Mouse (Mus musculus) brown adipose tissue, adult 24 weeks (tissue): ENCODE data around the gene Ankrd44. TPM values are rescaled to one million over a fixed set of nuclear protein-coding genes. Genes with fewer than 3 reads are reported as not detected.

Experiments used
- H3K27ac ChIP-seq: fragments of 200-500 bp; replicated peaks from 2 replicates; pipeline ENCODE4 v1.5.1; 2012; ENCODE audit warnings: low read depth, mild to moderate bottlenecking, low read length
- H3K4me1 ChIP-seq: fragments of 200-500 bp; 2 replicates; pipeline ENCODE4 v1.6.1; 2012; ENCODE audit warnings: low read length, mixed read lengths; ENCODE audit not compliant: control insufficient read depth, insufficient read depth, insufficient read length
- H3K4me3 ChIP-seq: fragments of 200-500 bp; 2 replicates; pipeline ENCODE4 v1.5.1; 2012; ENCODE audit warnings: low read depth, mild to moderate bottlenecking, low read length, moderate library complexity; ENCODE audit not compliant: insufficient read depth
- polyA plus RNA-seq: library from polyadenylated mRNA; stranded (reverse); fragments of >200 nt; gene quantifications from 2 replicates; pipeline ENCODE4 v1.2.4, GENCODE M21; 2012; ENCODE audit not compliant: missing spikeins, insufficient read depth, insufficient read length

Ankrd44 gene
- polyA plus RNA-seq, 1 experiment = 8.4 TPM

DNA sequence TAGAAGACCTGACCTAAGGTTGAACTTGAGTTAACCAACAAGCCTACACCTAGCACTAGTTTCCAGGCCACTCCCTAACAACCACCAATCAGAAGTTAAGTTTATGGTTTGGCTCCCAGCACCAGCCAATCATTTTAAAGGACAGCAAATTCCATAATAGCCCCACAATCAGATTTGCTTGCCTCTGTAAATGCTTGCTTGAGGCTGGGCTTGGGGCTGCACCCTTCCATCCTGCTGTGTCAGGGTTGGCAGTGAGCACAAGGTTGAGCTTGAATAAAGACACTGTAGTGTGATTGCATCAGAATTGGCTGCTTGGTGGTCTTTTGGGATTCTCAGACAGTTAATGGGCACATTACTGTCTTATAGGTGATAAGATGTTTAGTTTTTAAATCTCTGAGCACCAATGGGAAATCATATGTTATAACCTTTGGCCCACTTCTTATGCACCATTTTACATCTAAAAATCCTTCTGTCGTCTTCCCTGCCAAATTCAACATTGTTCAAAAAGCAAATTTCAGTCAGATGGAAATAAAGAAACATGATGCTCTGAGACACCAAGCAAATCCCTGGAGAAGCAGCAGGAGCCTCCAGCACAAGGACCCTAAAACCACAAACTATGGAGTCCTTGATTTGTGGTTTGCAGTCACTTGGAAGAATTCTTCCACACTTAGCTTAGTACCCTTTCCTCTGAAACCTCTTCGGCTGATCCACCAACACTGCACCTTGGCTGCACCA lies 119.9 kb downstream of the Ankrd44 start:
- H3K4me3 ChIP-seq = no peak overlapping the region
- H3K4me1 ChIP-seq = peaks cover 23% of the 10 kb centered on the region
- H3K27ac ChIP-seq = no peak overlapping the region

DNA sequence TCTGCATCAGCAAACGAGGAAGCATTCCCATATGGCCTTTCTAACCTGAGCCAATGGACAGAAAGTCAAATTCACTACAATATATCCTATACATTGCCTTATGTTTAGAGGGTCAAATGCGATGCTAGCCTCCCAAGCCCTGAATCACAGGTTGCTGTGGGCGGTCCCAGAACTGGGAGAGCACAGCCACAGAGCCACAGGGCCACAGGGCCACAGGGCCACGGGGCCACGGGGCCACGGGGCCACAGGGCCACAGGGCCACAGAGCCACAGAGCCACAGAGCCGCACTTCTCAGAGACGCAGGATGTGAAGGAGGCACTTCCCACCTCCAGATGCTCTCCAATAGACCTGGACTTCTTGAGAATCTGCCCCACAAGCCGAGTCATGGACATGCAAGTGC lies 121.8 kb downstream of the Ankrd44 start:
- H3K4me1 ChIP-seq = peaks cover 19% of the 10 kb centered on the region
- no peak overlapping the region for H3K4me3 ChIP-seq
- H3K27ac ChIP-seq = no peak overlapping the region

DNA sequence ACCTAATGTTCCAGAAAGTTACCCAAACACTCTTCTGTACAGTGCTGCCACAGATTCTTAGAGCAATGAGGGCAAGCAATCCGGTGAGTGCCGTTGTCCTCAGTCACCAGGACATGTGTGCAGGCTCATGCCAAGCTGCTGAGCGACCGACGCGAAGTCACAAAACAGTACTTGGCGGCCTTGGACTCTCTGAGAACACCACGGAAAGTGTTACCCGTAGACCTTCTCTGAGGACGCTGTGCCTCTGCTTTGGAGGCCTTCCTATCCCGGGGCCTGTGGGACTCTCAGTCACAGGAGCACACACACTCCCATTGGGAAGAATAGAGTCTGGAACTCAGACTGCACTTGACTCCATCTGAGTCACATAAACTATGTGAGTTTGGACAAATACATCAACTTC lies 123.5 kb downstream of the Ankrd44 start:
- Histone ChIP-seq H3K4me3 (no peak overlapping the region), H3K4me1 (peaks cover 22% of the 10 kb centered on the region), H3K27ac (peak overlapping the region; percentile 74)

DNA sequence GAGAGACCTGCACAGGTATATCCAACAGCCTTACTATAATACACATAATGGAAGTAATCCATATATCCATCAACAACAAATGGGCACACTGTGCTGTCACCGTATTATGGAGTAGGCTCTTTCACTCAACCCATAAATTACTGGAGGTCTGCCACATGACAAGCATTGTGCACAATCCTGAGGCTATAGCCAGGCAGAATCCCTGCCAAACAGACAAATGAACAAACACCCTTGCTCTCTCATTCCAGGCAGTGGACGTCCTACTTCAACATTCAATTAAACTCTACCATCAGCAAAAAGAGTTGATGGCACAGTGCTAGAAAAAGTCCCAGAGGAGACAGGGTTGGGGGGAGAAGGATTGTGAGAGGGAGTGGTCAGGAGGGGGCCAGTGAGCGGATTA lies 124.9 kb downstream of the Ankrd44 start:
- Histone ChIP-seq H3K4me1 (peaks cover 18% of the 10 kb centered on the region), H3K4me3 (no peak overlapping the region), H3K27ac (peak overlapping the region; percentile 39; the same call in 1 of the 2 replicates)

DNA sequence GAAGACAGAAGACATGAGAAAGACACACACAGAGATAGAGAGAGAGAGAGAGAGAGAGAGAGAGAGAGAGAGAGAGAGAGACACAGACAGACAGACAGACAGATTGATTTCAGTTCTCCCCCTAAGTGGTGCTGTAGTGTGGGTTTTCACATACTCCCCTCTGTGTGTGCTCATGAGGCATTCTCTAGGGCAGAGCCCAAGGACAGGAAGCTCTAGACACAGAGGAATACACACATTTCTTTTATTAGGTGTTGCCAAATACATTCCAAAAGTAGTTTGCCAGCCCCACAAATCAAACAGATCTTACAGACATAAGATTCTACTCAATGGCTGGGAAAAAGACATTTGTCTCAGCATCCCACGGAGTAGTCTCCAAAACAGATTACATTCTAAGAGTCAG lies 126.8 kb downstream of the Ankrd44 start:
- Histone ChIP-seq H3K4me3 (no peak overlapping the region), H3K27ac (peak overlapping the region; percentile 55)

DNA sequence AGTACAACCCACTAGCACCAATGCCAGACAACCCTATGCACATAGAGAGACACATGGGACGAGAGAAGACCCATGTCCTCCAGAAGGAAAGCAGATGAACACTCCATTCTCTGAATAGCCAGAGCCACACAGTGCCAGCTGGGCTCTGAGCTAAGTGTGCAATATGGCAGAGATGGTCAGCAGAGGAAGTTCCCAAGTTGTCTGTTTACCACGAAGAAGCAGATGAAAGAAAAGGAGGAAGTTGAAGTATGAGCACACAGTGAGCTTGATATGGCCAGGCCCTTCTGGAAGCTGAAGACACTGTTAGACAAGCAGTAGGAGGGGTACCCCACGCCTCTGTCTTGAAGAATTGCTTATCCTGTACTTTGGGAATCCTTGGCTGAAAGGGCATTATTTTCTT lies 127.8 kb downstream of the Ankrd44 start:
- peaks cover 25% of the 10 kb centered on the region for H3K4me1 ChIP-seq
- H3K4me3 ChIP-seq = no peak overlapping the region

More for the DNA sequence above, 126.8 kb downstream of the Ankrd44 start:
- peaks cover 27% of the 10 kb centered on the region for H3K4me1 ChIP-seq

DNA sequence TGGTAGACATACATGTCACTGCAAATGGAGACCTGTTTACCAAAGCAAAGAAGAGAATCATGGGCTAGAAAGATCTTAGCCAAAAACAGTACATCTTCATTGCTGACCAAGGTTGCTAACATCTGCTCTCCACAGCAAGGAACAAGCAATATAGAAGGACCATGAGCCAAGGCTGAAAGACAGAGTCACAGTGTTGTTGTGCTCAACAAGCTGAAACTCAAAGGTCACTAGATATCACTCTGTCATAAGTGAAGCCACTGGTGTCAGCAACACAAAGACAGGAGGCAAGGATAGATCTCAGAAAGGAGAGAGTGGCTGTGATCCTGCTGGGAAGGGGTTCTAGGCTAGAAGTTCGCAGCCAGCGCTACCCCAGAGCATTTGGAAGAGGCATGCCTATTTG lies 131.5 kb downstream of the Ankrd44 start:
- peaks cover 31% of the 10 kb centered on the region for H3K4me1 ChIP-seq
- no peak overlapping the region for H3K4me3 ChIP-seq
- peak overlapping the region; percentile 86 for H3K27ac ChIP-seq

More for the DNA sequence above, 127.8 kb downstream of the Ankrd44 start:
- H3K27ac ChIP-seq = no peak overlapping the region

DNA sequence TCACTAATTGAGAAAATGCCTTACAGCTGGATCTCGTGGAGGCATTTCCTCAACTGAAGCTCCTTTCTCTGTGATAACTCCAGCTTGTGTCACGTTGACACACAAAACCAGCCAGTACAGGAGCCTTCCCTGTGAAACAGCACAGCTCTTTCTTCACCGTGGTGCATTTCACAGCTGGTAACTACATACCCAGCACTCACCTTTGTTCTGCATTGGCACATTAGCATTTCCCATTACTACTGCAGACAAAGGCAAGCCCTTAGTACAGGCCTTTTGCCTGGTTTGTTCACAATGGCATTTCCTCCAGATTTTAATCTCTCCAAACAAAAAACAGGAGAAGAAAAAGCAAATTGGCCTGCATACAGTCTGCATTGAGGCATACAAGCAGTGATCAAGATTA lies 134.8 kb downstream of the Ankrd44 start:
- H3K27ac ChIP-seq = peak overlapping the region; percentile 87
- H3K4me1 ChIP-seq = peaks cover 38% of the 10 kb centered on the region
- H3K4me3 ChIP-seq = no peak overlapping the region

DNA sequence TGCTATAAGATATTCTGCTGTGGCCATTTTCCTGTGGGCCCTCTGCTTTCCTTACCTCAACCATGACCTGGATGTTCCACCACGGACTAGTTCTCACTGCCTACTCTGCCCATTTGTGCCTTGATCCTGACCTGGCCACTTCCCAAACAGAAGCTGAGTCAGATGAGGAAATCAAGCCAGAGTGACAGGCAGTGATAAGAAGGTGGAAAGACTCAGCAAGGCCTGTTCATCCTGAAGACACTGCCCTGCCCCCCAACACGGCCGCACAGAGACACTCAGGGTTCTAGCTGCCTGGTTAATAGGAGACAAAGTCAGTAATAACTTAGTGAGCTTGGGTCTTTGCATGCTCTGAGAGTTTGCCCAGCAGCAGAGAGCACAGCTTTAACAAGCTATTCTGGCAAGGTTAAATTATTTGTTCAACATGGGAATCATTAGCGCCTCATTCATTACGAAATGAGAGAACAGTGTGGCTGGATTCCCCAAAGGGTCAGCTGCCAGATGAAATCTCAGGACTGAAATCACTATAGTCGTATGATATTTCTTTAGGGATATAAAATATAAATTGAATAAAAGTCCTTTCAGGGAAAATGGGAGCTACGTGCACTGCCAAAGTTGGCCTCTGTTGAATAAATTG lies 136.7 kb downstream of the Ankrd44 start:
- Histone ChIP-seq H3K4me1 (peaks cover 29% of the 10 kb centered on the region), H3K27ac (peak overlapping the region; percentile 74), H3K4me3 (no peak overlapping the region)

DNA sequence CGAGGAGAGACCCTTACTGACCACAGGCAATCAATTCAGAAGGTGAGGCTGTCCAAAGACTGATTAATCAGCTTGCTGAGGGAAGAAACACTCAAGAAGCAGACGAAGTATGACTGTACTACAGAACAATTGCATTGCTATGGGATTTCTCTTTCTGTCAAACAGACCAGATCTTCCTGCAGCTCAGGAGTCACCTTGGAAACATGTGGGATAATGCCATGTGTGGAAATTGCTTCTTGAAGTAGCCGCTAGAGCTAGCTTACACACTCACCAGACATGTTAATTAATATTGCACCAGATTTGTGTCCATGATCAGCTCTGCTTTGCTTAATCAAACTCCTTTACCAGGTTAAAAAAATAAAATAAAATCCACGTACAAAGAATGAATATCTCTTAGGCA lies 137.8 kb downstream of the Ankrd44 start:
- peak overlapping the region; percentile 70 for H3K27ac ChIP-seq
- peaks cover 25% of the 10 kb centered on the region for H3K4me1 ChIP-seq
- H3K4me3 ChIP-seq = no peak overlapping the region

DNA sequence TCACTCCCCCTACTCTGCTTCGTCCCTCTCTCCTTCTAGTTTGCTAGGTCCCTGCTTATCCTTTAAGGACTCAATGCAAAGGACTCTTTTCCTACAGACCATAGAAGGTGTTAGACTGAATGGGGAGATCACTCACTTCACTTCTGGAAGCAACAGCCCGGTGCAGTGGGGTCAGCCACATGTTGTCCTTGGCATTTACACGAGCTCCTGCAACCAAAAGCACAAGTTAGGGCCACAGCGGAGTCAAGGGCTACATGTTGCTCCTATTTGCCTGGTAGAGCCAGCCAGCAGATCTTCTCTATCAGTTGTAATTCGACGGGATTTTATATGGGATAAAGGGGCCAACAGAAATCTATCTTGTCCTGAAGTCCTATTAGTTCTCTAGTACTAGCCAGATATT lies 148.0 kb downstream of the Ankrd44 start:
- Histone ChIP-seq H3K27ac (no peak overlapping the region), H3K4me1 (no peaks in the 10 kb centered on the region), H3K4me3 (no peak overlapping the region)

DNA sequence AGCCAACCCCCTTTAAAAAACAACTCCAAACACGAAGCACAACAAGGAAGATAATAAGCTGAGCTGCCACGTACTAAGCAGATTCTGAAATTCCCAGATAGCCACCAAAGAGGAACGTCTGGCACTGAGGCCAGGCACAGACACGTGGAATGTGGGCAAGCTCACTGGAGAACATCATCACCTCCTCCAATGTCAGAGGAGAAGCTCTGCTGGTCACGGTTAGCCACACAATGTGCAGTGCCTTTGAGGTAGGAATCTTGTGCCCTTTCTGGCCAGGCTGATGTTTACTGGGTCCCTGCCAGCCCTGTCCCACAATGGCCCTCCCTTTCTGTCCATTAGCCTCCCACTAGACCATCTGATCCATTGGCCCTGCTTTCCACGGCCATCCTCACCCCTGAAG lies 149.1 kb downstream of the Ankrd44 start:
- no peak overlapping the region for H3K27ac ChIP-seq
- no peaks in the 10 kb centered on the region for H3K4me1 ChIP-seq
- H3K4me3 ChIP-seq = no peak overlapping the region

DNA sequence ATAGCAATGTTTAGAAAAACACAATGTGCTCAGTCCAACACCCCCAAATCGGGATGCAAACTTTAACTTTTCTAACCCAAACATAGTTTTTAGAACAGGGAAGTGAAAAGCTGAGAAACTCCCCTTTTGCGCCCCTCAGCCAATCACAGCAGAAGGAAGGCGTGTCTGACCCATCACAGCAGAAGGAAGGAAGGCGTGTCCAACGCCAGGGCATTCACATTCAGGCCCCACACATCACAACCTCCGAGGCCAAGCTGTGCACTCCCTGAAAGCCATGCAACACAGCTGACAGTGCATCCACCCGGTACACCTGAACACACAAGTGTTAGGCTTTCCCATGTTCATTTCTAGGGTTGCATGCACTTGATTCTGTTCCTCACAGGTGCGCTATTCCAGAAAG lies 150.1 kb downstream of the Ankrd44 start:
- H3K27ac ChIP-seq = no peak overlapping the region
- no peak overlapping the region for H3K4me3 ChIP-seq
- peaks cover 2% of the 10 kb centered on the region; the same call in 1 of the 2 replicates for H3K4me1 ChIP-seq

DNA sequence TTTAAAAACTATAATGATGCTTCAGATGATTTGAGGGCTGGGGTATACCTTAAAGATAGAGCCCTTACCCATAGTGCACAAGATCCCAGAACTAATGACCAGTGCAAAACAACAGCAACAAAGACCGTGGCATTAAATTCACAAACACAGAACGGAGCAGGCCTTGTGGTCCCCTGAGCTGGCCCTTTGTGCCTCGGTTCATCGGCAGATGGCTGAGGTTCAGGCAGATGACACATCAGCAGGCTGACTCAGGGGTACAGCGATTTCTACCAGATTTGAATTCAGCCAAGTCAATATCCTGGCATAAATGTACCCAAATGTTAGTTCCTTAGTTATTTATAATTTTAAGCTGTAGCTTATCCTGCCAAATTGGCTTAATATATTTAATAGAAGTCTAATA lies 153.3 kb downstream of the Ankrd44 start:
- Histone ChIP-seq H3K4me1 (peaks cover 2% of the 10 kb centered on the region; the same call in 1 of the 2 replicates), H3K27ac (no peak overlapping the region), H3K4me3 (no peak overlapping the region)

DNA sequence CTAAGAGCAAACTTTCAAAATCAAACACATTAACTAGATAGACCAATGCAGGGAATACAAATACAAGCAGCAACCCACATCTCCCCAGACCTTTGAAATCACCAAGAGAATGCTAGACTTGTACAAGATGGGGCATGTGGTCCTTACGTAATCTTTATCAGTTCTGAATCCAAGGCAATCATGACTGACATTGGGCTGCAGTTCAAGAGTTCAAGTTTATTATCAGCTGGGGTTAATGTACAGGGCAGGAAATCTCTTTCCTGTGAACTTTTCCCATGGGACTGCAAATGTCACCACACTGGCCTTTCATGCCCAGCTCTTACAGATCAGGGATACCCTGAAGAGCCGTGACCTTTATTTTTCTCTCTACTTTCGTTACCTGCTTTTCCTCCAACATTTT lies 154.7 kb downstream of the Ankrd44 start:
- Histone ChIP-seq H3K4me3 (no peak overlapping the region), H3K4me1 (peaks cover 9% of the 10 kb centered on the region), H3K27ac (no peak overlapping the region)

DNA sequence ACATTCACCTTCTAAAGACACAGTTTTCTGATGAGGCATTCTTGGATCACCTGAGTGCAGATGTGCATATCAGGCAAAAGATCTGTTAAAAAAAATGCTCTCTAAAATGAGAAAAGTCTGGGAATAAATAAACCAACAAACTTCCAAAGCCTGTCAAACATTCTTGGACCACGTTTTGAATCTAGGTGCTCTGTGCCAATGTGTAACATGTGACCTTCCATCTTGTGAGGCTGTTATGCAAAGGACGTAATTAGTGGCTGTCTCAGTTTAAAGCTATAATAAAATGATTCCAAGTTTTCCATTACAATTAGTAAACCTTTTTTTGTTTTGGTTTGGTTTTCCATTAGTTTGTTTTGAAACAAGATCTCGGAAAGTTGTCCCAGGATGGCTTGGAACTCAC lies 159.0 kb downstream of the Ankrd44 start:
- Histone ChIP-seq H3K4me3 (no peak overlapping the region), H3K4me1 (peaks cover 16% of the 10 kb centered on the region), H3K27ac (peak overlapping the region; percentile 41; the same call in 1 of the 2 replicates)
